Mouse (Mus musculus): ENCODE results near the gene Hhat. TPM values are rescaled to one million over a fixed set of nuclear protein-coding genes. Genes with fewer than 3 reads are reported as not detected.

Hhat gene
- polyA plus RNA-seq, 1 experiment from 2014 or later, result 0.85 TPM

DNA sequence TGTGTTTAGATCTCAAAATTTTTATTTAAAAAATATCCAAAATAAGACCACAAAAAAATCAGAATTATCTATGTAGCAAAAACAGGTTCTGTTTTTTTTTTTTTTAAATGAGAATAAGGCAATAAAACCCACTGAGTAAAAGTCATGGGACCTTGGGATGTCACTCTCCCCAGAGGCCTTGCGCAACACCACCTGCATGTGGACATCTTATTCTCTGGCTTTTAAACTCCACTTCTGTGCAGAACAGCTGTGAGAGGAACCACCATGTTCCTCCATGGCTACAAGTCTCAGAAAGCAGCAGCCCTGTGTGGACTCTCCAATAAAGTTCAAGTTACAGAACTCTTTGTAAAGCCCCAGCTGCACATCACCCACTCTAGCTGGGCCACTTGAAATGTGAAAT, 258.2 kb downstream of the Hhat start:
- Histone ChIP-seq H3K4me3 (ENCODE audit: inconsistent target) (no peak overlapping the region), H3K27ac (no peak overlapping the region), H3K79me2 (ENCODE audit: inconsistent target) (no peaks in the 10 kb centered on the region), H3K36me3 (ENCODE audit: inconsistent target) (no peaks in the 10 kb centered on the region)
- 100% methylated on average over 1 of the region's 1 CpGs for WGBS (ENCODE audit: missing documents)

- Histone ChIP-seq H3K36me3 (ENCODE audit: inconsistent target) (no peaks in the 10 kb centered on the region), H3K79me2 (ENCODE audit: inconsistent target) (no peaks in the 10 kb centered on the region), H3K27ac (no peak overlapping the region), H3K4me3 (ENCODE audit: inconsistent target) (no peak overlapping the region)
- 87% methylated on average over 4 of the region's 4 CpGs for WGBS (ENCODE audit: missing documents)
Measured at GRCm38 (mm10) chr1:192503651-192504050, 267.4 kb downstream of the Hhat start.

DNA sequence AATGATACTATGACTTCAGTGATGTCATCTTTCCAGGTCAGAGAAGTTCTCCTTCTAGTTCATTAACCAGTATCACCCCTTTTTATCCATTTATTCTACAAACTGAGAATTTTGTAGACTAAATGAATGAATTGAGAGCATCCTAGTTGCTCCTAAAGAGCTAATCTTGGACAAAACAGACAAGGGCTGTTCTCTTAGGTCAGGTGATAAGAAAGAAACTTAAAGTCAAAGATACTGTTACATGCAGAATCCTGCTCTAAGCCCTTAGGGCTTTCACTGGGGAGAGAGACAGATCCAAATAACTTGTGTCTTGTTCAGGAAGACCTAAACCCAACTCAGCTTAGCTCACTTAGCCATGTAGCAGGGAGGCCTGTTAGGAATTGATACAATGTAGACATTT, 268.2 kb downstream of the Hhat start:
- Histone ChIP-seq H3K36me3 (ENCODE audit: inconsistent target) (no peaks in the 10 kb centered on the region), H3K27ac (no peak overlapping the region), H3K4me3 (ENCODE audit: inconsistent target) (no peak overlapping the region), H3K79me2 (ENCODE audit: inconsistent target) (no peaks in the 10 kb centered on the region)

GRCm38 (mm10) chr1:192502016-192502415, 269.0 kb downstream of the Hhat start:
- H3K36me3 ChIP-seq (ENCODE audit: inconsistent target), result no peaks in the 10 kb centered on the region
- no peak overlapping the region for H3K4me3 ChIP-seq (ENCODE audit: inconsistent target)
- WGBS (ENCODE audit: missing documents), result 49% methylated on average over 9 of the region's 9 CpGs
- H3K79me2 ChIP-seq (ENCODE audit: inconsistent target), result no peaks in the 10 kb centered on the region
- H3K27ac ChIP-seq, result no peak overlapping the region

GRCm38 (mm10) chr1:192497505-192497904, 273.5 kb downstream of the Hhat start:
- 89% methylated on average over 2 of the region's 2 CpGs for WGBS (ENCODE audit: missing documents)
- Histone ChIP-seq H3K79me2 (ENCODE audit: inconsistent target) (no peaks in the 10 kb centered on the region), H3K27ac (no peak overlapping the region), H3K4me3 (ENCODE audit: inconsistent target) (no peak overlapping the region), H3K36me3 (ENCODE audit: inconsistent target) (no peaks in the 10 kb centered on the region)

DNA sequence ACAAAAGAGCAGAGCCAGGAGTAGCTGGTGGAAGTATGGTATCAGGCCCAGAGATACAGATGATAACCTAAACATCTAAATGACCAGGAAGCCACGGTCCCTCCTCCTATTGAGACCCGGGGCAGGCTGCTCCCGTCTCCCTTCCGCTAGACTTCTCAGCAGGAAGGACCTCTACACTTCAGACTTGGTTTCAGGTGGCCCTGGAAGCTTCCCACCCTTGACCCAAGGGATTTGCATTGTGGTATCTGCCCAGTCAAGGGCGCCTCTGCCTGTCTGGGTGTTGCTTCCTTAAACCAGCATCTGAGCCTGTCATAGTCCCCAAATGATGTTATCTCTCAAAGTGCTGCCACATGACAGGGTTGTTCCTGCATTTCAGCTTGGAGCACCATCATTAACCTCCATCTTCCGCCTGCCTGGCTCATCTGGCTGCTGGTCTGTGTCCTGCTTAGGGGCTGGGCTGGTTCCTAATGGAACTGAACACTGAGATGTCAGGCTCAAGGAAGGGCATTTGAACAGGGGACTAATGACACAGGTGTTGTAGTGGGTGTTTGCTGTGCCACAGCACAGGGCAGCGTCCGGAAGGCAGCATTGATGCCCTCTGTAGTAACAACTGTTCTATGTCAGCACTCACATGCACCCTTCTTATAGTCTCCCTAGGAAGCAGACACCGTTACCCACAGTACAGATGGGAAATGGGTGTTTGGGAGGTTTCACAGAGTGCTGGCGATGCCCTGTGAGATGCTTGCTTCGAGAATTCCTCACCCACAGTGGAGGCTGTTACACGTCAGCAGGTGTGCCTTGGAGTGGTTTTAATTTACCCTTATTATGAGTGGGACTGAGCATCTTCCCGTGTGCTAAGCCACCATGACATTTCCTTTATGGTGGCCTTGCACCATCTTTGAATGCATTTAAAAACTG, 280.9 kb downstream of the Hhat start:
- H3K27ac ChIP-seq, result no peak overlapping the region
- no peak overlapping the region for H3K4me3 ChIP-seq (ENCODE audit: inconsistent target)
- H3K36me3 ChIP-seq (ENCODE audit: inconsistent target), result no peaks in the 10 kb centered on the region
- no peaks in the 10 kb centered on the region for H3K79me2 ChIP-seq (ENCODE audit: inconsistent target)
- 67% methylated on average over 13 of the region's 13 CpGs for WGBS (ENCODE audit: missing documents)

DNA sequence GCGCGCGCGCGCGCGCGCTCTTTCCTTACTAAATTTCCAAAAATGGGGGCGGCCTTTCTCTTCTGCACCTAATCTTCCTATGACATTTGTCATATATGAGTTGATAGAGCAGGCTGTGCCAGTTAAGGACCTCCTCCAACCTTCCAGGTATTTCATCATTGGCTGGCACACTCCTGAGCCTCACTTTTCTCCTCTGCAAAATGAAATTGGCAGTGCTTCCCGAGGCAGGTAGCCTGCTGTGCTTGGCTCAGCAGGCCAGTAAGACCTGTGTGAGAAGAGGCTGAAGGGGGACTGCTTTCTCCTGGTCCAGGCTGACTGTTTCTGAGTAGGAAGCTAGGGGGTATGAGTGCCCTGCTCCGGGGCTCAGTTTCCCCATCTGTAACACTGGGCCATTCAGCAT, 283.5 kb downstream of the Hhat start:
- 97% methylated on average over 11 of the region's 11 CpGs for WGBS (ENCODE audit: missing documents)
- Histone ChIP-seq H3K36me3 (ENCODE audit: inconsistent target) (no peaks in the 10 kb centered on the region), H3K27ac (no peak overlapping the region), H3K79me2 (ENCODE audit: inconsistent target) (no peaks in the 10 kb centered on the region), H3K4me3 (ENCODE audit: inconsistent target) (no peak overlapping the region)

DNA sequence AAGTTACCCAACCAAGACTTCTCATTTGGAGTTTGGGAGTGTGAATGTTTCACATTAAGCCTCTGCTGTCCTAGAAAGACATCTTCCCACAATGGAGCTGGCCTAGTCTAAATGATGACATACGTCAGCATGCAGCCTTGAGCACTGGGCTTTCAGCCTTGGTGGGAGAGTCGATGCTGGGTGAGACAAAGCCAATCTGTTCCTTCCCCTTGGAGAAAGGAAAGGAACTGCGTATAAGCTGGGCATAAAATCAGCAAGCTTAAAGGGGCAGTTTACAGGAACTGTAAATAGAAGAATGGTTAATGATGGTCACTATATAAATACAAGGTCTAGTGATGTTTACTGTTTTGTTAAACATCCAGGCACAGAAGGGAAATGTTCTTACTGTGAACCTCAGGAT, 286.0 kb downstream of the Hhat start:
- Histone ChIP-seq H3K79me2 (ENCODE audit: inconsistent target) (no peaks in the 10 kb centered on the region), H3K27ac (no peak overlapping the region), H3K4me3 (ENCODE audit: inconsistent target) (no peak overlapping the region), H3K36me3 (ENCODE audit: inconsistent target) (no peaks in the 10 kb centered on the region)
- WGBS (ENCODE audit: missing documents), result 67% methylated on average over 3 of the region's 3 CpGs

- Histone ChIP-seq H3K79me2 (ENCODE audit: inconsistent target) (no peaks in the 10 kb centered on the region), H3K4me3 (ENCODE audit: inconsistent target) (no peak overlapping the region), H3K36me3 (ENCODE audit: inconsistent target) (no peaks in the 10 kb centered on the region), H3K27ac (no peak overlapping the region)
Measured at GRCm38 (mm10) chr1:192481446-192481845, 289.6 kb downstream of the Hhat start.

DNA sequence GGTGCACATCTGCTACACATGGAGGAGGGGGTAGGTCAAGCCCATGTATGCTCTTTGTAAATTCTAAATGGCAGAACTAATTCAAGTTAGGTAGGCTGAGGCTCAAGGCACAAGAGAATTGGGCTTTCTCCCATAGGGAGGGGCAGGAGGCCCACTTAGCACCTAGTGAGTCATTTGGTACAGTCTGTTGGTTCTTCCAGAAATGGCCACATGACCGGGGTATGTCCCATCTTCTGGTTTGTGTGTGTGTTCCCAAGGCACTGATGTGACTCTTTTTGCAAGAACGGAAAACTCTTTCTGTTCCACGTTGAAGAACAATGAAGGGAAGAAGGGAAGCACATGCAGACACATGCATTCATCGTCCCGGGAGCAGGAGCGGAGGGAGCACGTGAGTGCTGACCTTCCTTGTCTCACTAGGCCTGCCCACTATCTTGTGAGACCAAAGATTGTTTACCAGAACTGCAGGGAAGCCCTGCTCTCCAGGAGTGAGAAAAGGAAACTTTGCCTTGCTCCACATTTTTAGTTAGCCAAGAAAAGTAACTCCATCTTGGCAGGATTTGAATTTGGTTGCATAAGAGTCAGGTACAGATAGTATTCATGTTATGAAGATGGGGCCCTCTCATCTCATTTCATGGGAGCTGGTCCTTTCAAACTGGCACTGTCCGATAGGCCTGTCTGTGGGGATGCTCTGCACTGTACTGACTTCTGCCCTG, 290.8 kb downstream of the Hhat start:
- no peaks in the 10 kb centered on the region for H3K79me2 ChIP-seq (ENCODE audit: inconsistent target)
- no peak overlapping the region for H3K27ac ChIP-seq
- WGBS (ENCODE audit: missing documents), result 84% methylated on average over 8 of the region's 8 CpGs
- no peaks in the 10 kb centered on the region for H3K36me3 ChIP-seq (ENCODE audit: inconsistent target)
- no peak overlapping the region for H3K4me3 ChIP-seq (ENCODE audit: inconsistent target)

DNA sequence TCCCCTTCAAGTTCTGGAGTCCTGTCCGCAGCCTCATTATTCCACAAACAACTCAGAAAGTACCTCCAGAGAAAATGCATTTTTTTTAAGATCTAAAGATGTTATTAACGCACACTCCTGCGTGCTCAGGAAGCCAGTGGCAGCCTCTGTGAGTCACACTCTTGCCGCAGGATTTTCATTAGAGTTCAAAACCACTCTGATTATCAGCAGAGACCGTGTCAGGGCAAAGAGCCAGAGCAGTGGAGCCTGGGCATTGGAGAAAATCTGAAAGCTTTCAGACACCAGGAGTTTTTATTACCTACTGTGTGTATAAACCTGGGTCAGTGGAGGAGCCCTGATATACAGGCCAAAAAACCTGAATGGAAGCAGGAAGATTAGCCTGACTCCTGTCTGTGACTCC, 292.8 kb downstream of the Hhat start:
- Histone ChIP-seq H3K27ac (no peak overlapping the region), H3K79me2 (ENCODE audit: inconsistent target) (no peaks in the 10 kb centered on the region), H3K36me3 (ENCODE audit: inconsistent target) (no peaks in the 10 kb centered on the region), H3K4me3 (ENCODE audit: inconsistent target) (no peak overlapping the region)
- WGBS (ENCODE audit: missing documents), result 84% methylated on average over 5 of the region's 5 CpGs

GRCm38 (mm10) chr1:192477556-192477955, 293.5 kb downstream of the Hhat start:
- H3K4me3 ChIP-seq (ENCODE audit: inconsistent target), result no peak overlapping the region
- H3K27ac ChIP-seq, result no peak overlapping the region
- 78% methylated on average over 6 of the region's 6 CpGs for WGBS (ENCODE audit: missing documents)
- no peaks in the 10 kb centered on the region for H3K36me3 ChIP-seq (ENCODE audit: inconsistent target)
- no peaks in the 10 kb centered on the region for H3K79me2 ChIP-seq (ENCODE audit: inconsistent target)

DNA sequence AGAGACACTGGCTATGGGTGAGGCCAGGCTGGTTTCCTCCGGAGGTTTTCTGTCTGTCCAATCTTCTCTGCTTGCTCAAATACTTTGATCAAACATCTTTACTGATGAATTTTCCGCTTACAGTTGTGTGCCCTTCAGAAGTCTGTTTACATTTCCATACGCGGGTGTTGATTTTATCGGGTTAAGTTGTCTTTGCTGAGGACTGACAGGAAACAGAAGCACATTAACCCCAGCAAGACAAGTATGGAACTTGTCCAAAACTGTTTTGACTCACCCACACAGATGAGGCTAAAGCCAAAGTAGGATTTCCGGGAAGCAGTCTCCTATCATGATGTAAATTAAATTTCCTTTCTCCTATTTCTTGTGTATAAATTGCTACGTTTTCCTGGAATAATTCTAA, 294.3 kb downstream of the Hhat start:
- 51% methylated on average over 7 of the region's 7 CpGs for WGBS (ENCODE audit: missing documents)
- H3K4me3 ChIP-seq (ENCODE audit: inconsistent target), result no peak overlapping the region
- no peak overlapping the region for H3K27ac ChIP-seq
- no peaks in the 10 kb centered on the region for H3K36me3 ChIP-seq (ENCODE audit: inconsistent target)
- H3K79me2 ChIP-seq (ENCODE audit: inconsistent target), result no peaks in the 10 kb centered on the region

- no peaks in the 10 kb centered on the region for H3K79me2 ChIP-seq (ENCODE audit: inconsistent target)
- WGBS (ENCODE audit: missing documents), result 95% methylated on average over 6 of the region's 6 CpGs
- H3K27ac ChIP-seq, result no peak overlapping the region
- no peak overlapping the region for H3K4me3 ChIP-seq (ENCODE audit: inconsistent target)
- no peaks in the 10 kb centered on the region for H3K36me3 ChIP-seq (ENCODE audit: inconsistent target)
Measured at GRCm38 (mm10) chr1:192473134-192473533, 297.9 kb downstream of the Hhat start.

GRCm38 (mm10) chr1:192472366-192472765, 298.7 kb downstream of the Hhat start:
- 62% methylated on average over 4 of the region's 4 CpGs for WGBS (ENCODE audit: missing documents)
- H3K4me3 ChIP-seq (ENCODE audit: inconsistent target), result no peak overlapping the region
- no peaks in the 10 kb centered on the region for H3K79me2 ChIP-seq (ENCODE audit: inconsistent target)
- H3K27ac ChIP-seq, result no peak overlapping the region
- no peaks in the 10 kb centered on the region for H3K36me3 ChIP-seq (ENCODE audit: inconsistent target)

All from macrophage (primary cell).